Mouse (Mus musculus): ENCODE data around the gene Tubb4b.

Tubb4b gene

GRCm38 (mm10) chr2:25223681-25224491 is 616 bp downstream of the Tubb4b start:
- peak in 1 of 2 experiments; percentile 79 for DNase-seq

- DNase-seq: no peak
Observed at GRCm38 (mm10) chr2:25221331-25221772, 3.1 kb downstream of the Tubb4b start.

GRCm38 (mm10) chr2:25218445-25218844 is 6.1 kb downstream of the Tubb4b start, which contains the start of gene Fam166a:
Gene Fam166a (plus strand): TSS chr2:25218745.
- no peak for DNase-seq

GRCm38 (mm10) chr2:25217666-25218065 is 6.8 kb downstream of the Tubb4b start:
- DNase-seq: no peak

GRCm38 (mm10) chr2:25214444-25214843 is 10.1 kb downstream of the Tubb4b start, which contains the start of gene Stpg3:
Gene Stpg3 (minus strand): TSS chr2:25214637.
- no peak for DNase-seq

GRCm38 (mm10) chr2:25213266-25213865 is 11.1 kb downstream of the Tubb4b start:
- no peak for DNase-seq

- peak; percentile 93 to 94 for DNase-seq
Observed at GRCm38 (mm10) chr2:25211121-25211670, 13.3 kb downstream of the Tubb4b start, which contains the start of gene Nelfb. Gene Nelfb (minus strand): TSS chr2:25211489.

- no peak for DNase-seq
Observed at GRCm38 (mm10) chr2:25210686-25211085, 13.8 kb downstream of the Tubb4b start.

GRCm38 (mm10) chr2:25207593-25207992 is 16.9 kb downstream of the Tubb4b start:
- no peak for DNase-seq

GRCm38 (mm10) chr2:25203631-25204214 is 20.8 kb downstream of the Tubb4b start:
- no peak for DNase-seq

GRCm38 (mm10) chr2:25200631-25201030 is 23.9 kb downstream of the Tubb4b start:
- no peak for DNase-seq

GRCm38 (mm10) chr2:25197946-25198345 is 26.6 kb downstream of the Tubb4b start:
- DNase-seq: no peak

- DNase-seq: no peak
Observed at GRCm38 (mm10) chr2:25197191-25197590, 27.3 kb downstream of the Tubb4b start.

GRCm38 (mm10) chr2:25196172-25196954 is 28.1 kb downstream of the Tubb4b start, which contains the start of gene Tor4a:
Gene Tor4a (minus strand): TSS chr2:25196886.
- peak; percentile 90 to 92 for DNase-seq

GRCm38 (mm10) chr2:25195211-25196156 is 29.0 kb downstream of the Tubb4b start:
- peak; percentile 92 to 94 for DNase-seq

- DNase-seq: peak; percentile 43 to 50
Observed at GRCm38 (mm10) chr2:25194486-25195171, 29.9 kb downstream of the Tubb4b start.

- peak in 1 of 2 experiments; percentile 13 for DNase-seq
Observed at GRCm38 (mm10) chr2:25194006-25194405, 30.5 kb downstream of the Tubb4b start.

GRCm38 (mm10) chr2:25193330-25193770 is 31.2 kb downstream of the Tubb4b start:
- peak; percentile 82 to 84 for DNase-seq

GRCm38 (mm10) chr2:25187841-25188240 is 36.7 kb downstream of the Tubb4b start:
- no peak for DNase-seq

GRCm38 (mm10) chr2:25186575-25186930 is 37.9 kb downstream of the Tubb4b start:
- DNase-seq: no peak
